Mouse (Mus musculus) cerebellum, postnatal 25 days (tissue): Measurements from ENCODE around the gene S100a6.
A peak's percentile ranks its signal among the peaks of the same experiment; 100 is the strongest.

Experiments used
- DNase-seq, 2 experiments: peaks; one replicate each; pipeline ENCODE4 v3.0.0; 2021; ENCODE audit warnings: mixed read lengths in 2 of 2

The S100a6 gene

GRCm38 (mm10) chr3:90612728-90613291 is at the start of gene S100a6:
TSS of gene S100a6 (plus strand) at chr3:90612882.
- DNase-seq: peak in 1 of 2 experiments; percentile 53

GRCm38 (mm10) chr3:90574691-90575090 is 38.0 kb upstream of the S100a6 start:
- DNase-seq: no peak

- no peak for DNase-seq
Observed at GRCm38 (mm10) chr3:90575320-90575719, 37.4 kb upstream of the S100a6 start.

- DNase-seq: no peak
Observed at GRCm38 (mm10) chr3:90576351-90577001, 36.2 kb upstream of the S100a6 start.

GRCm38 (mm10) chr3:90579433-90579832 is 33.2 kb upstream of the S100a6 start:
- DNase-seq: no peak

GRCm38 (mm10) chr3:90581141-90581540 is 31.5 kb upstream of the S100a6 start:
- DNase-seq: no peak

GRCm38 (mm10) chr3:90582156-90582555 is 30.5 kb upstream of the S100a6 start:
- no peak for DNase-seq

- DNase-seq: no peak
Observed at GRCm38 (mm10) chr3:90582556-90582955, 30.1 kb upstream of the S100a6 start.

- no peak for DNase-seq
Observed at GRCm38 (mm10) chr3:90583893-90584292, 28.8 kb upstream of the S100a6 start.

GRCm38 (mm10) chr3:90585595-90585994 is 27.1 kb upstream of the S100a6 start:
- DNase-seq: peak; percentile 29 to 38

- DNase-seq: no peak
Observed at GRCm38 (mm10) chr3:90586016-90586643, 26.6 kb upstream of the S100a6 start.

GRCm38 (mm10) chr3:90586906-90587305 is 25.8 kb upstream of the S100a6 start:
- DNase-seq: no peak

- no peak for DNase-seq
Observed at GRCm38 (mm10) chr3:90587361-90588101, 25.2 kb upstream of the S100a6 start.

- DNase-seq: no peak
Observed at GRCm38 (mm10) chr3:90589390-90589789, 23.3 kb upstream of the S100a6 start.

- DNase-seq: no peak
Observed at GRCm38 (mm10) chr3:90589947-90590346, 22.7 kb upstream of the S100a6 start, which contains the start of gene S100a2. TSS of gene S100a2 (plus strand) at chr3:90590247.

- DNase-seq: no peak
Observed at GRCm38 (mm10) chr3:90594466-90594865, 18.2 kb upstream of the S100a6 start.

- no peak for DNase-seq
Observed at GRCm38 (mm10) chr3:90595556-90595955, 17.1 kb upstream of the S100a6 start.

GRCm38 (mm10) chr3:90596810-90597209 is 15.9 kb upstream of the S100a6 start:
- no peak for DNase-seq

GRCm38 (mm10) chr3:90597736-90598135 is 14.9 kb upstream of the S100a6 start:
- no peak for DNase-seq

- DNase-seq: no peak
Observed at GRCm38 (mm10) chr3:90598212-90598611, 14.5 kb upstream of the S100a6 start.

GRCm38 (mm10) chr3:90599401-90599800 is 13.3 kb upstream of the S100a6 start:
- no peak for DNase-seq

GRCm38 (mm10) chr3:90600036-90600435 is 12.6 kb upstream of the S100a6 start:
- no peak for DNase-seq

- no peak for DNase-seq
Observed at GRCm38 (mm10) chr3:90600458-90601195, 12.1 kb upstream of the S100a6 start.
